Mouse (Mus musculus): ENCODE measurements around the gene Umps. TPM values are rescaled to one million over a fixed set of nuclear protein-coding genes. Genes with fewer than 3 reads are reported as not detected.

The Umps gene
- total and polyA plus RNA-seq, 3 experiments = 109 to 132 TPM; not detected in 1

- TF ChIP-seq GABPA (IDR thresholded peaks at IDR 0.05; ENCODE audit: low read depth, low read length) = no peak
- TF ChIP-seq USF1 (IDR thresholded peaks at IDR 0.05; ENCODE audit: low read depth, low read length) = no peak
- no peak for TF ChIP-seq TCF12 (IDR thresholded peaks at IDR 0.05; ENCODE audit: low read depth, low read length)
- no peak for TF ChIP-seq MAZ (IDR thresholded peaks at IDR 0.05; ENCODE audit: low read depth, low read length)
- no peak for TF ChIP-seq POLR2AphosphoS5 (IDR thresholded peaks at IDR 0.05; ENCODE audit: borderline replicate concordance, low read depth, low read length)
- TF ChIP-seq NELFE (IDR thresholded peaks at IDR 0.05; ENCODE audit: low read depth, low read length) = no peak
- TF ChIP-seq MAFK (IDR thresholded peaks at IDR 0.05; ENCODE audit: borderline replicate concordance, low read depth, low read length) = no peak
- no peaks in the 10 kb centered on the region for H3K79me2 ChIP-seq (ENCODE audit: control insufficient read depth, insufficient read depth, low read length, poor library complexity)
- no peak overlapping the region for H3K9ac ChIP-seq (ENCODE audit: control insufficient read depth, low read depth, low read length, poor library complexity, severe bottlenecking)
- no peaks in the 10 kb centered on the region for H3K4me1 ChIP-seq (ENCODE audit: control insufficient read depth in 1 of 2, insufficient read depth in 2 of 2, low read length in 2 of 2)
- no peaks in the 10 kb centered on the region; a peak in 1 of 4 replicates for H3K27me3 ChIP-seq (ENCODE audit: control insufficient read depth in 1 of 2, insufficient read depth in 2 of 2, low read length in 2 of 2)
- no peaks in the 10 kb centered on the region for H3K9me3 ChIP-seq (replicated peaks; ENCODE audit: insufficient read depth, low read length)
- no peaks in the 10 kb centered on the region; a peak in 1 of 4 replicates for H3K36me3 ChIP-seq (ENCODE audit: control insufficient read depth in 1 of 2, insufficient read depth in 2 of 2, low read length in 2 of 2)
- H3K4me3 ChIP-seq (ENCODE audit: control insufficient read depth in 1 of 2, insufficient read depth in 1 of 2, low read depth in 2 of 2, low read length in 2 of 2) = no peak overlapping the region
- H3K27ac ChIP-seq (ENCODE audit: control insufficient read depth, low read depth, low read length) = no peak overlapping the region
- no peak for DNase-seq (ENCODE audit: low read depth, low spot score)
Observed at GRCm38 (mm10) chr16:33998011-33998410, 31.2 kb upstream of the Umps start.

DNA sequence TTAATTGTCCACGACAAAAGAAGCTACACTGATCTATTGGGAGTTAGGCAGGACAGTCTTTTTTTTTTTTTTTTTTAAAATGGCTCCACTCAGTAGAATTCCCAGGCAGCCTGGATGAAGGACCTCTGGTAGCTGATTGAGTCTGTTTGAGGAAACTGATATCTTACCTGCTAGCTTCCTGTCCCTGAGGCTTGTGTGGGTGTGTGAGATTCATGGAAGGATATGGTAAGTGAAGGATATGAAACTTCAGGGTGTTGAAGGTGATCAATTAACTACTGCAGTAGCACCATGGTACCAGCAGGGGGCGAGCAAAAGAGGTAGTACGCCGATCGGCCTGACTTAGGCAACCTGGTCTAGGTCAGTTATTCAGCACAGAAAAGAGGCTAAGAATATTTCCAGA, 29.2 kb upstream of the Umps start:
- TF ChIP-seq MAZ (IDR thresholded peaks at IDR 0.05; ENCODE audit: low read depth, low read length) (no peak; the same call in 1 of the 2 replicates), SIN3A (IDR thresholded peaks at IDR 0.05; ENCODE audit: low read length) (no peak), TAL1 (IDR thresholded peaks at IDR 0.05; ENCODE audit: low read length) (no peak), RAD21 (IDR thresholded peaks at IDR 0.05; ENCODE audit: low read depth, low read length) (peak; percentile 77), CTCF (IDR thresholded peaks at IDR 0.05 in 2 of 3, conservative IDR thresholded peaks at IDR 0.05 in 1 of 3; ENCODE audit: control insufficient read depth in 1 of 3, insufficient read depth in 1 of 3, low read depth in 2 of 3, low read length in 3 of 3, poor library complexity in 1 of 3, severe bottlenecking in 1 of 3) (peak; percentile 83 to 94 (median 90)), GATA1 (IDR thresholded peaks at IDR 0.05; ENCODE audit: low read depth, low read length) (0 out of 2 replicates have a peak, but pooled peaks have one; percentile 13), ZC3H11A (IDR thresholded peaks at IDR 0.05; ENCODE audit: low read depth, low read length) (peak; percentile 85), HCFC1 (IDR thresholded peaks at IDR 0.05; ENCODE audit: low read depth, low read length) (no peak), ZNF384 (IDR thresholded peaks at IDR 0.05; ENCODE audit: low read depth, low read length) (peak; percentile 72), SMC3 (IDR thresholded peaks at IDR 0.05; ENCODE audit: low read depth, low read length) (peak; percentile 98)
- Histone ChIP-seq H3K9me3 (replicated peaks; ENCODE audit: insufficient read depth, low read length) (no peaks in the 10 kb centered on the region), H3K27me3 (ENCODE audit: control insufficient read depth in 1 of 2, insufficient read depth in 2 of 2, low read length in 2 of 2) (no peaks in the 10 kb centered on the region), H3K4me3 (ENCODE audit: control insufficient read depth in 1 of 2, insufficient read depth in 1 of 2, low read depth in 2 of 2, low read length in 2 of 2) (peak overlapping the region in 1 of 2 experiments; percentile 25; a peak in 1 of 4 replicates), H3K27ac (ENCODE audit: control insufficient read depth, low read depth, low read length) (no peak overlapping the region), H3K9ac (ENCODE audit: control insufficient read depth, low read depth, low read length, poor library complexity, severe bottlenecking) (no peak overlapping the region), H3K4me1 (ENCODE audit: control insufficient read depth in 1 of 2, insufficient read depth in 2 of 2, low read length in 2 of 2) (no peaks in the 10 kb centered on the region), H3K36me3 (ENCODE audit: control insufficient read depth in 1 of 2, insufficient read depth in 2 of 2, low read length in 2 of 2) (no peaks in the 10 kb centered on the region; a peak in 1 of 4 replicates), H3K79me2 (ENCODE audit: control insufficient read depth, insufficient read depth, low read length, poor library complexity) (no peaks in the 10 kb centered on the region)
- DNase-seq (ENCODE audit: low read depth, low spot score) = peak; percentile 82

All from MEL (cell line).